Mouse (Mus musculus): Measurements from ENCODE around the gene Lipa.

GRCm38 (mm10) chr19:34521361-34521760 lies 5.9 kb downstream of the Lipa start:
- TF ChIP-seq POLR2A (IDR thresholded peaks at IDR 0.05; ENCODE audit: low read depth, low read length) (no peak), CTCF (IDR thresholded peaks at IDR 0.05; ENCODE audit: extremely low read depth, insufficient read depth, insufficient read length, insufficient replicate concordance) (no peak)
